Mouse (Mus musculus): ENCODE results near the gene Fpr1.

- no peak for TF ChIP-seq CTCF (IDR thresholded peaks at IDR 0.05; ENCODE audit: low read depth, low read length)
- TF ChIP-seq TAL1 (conservative IDR thresholded peaks at IDR 0.05; ENCODE audit: low read depth, low read length) = no peak
- no peak for TF ChIP-seq GATA1 (IDR thresholded peaks at IDR 0.05; ENCODE audit: borderline replicate concordance, low read length)
- TF ChIP-seq POLR2AphosphoS5 (IDR thresholded peaks at IDR 0.05; ENCODE audit: insufficient replicate concordance, low read depth, low read length) = no peak
Observed at GRCm38 (mm10) chr17:17829816-17830535, 53.8 kb downstream of the Fpr1 start.

Measured in G1E (cell line).